Mouse (Mus musculus): ENCODE measurements around the gene Hs6st2. TPM values are rescaled to one million over a fixed set of nuclear protein-coding genes. Genes with fewer than 3 reads are reported as not detected.

The Hs6st2 gene
- not detected for total RNA-seq (2023)

GRCm38 (mm10) chrX:51681756-51682155 lies at the start of gene Hs6st2:
Hs6st2 (minus strand) TSS chrX:51681856.

Other genes starting within 250 kb of the Hs6st2 start
- gene Usp26, start 119.4 kb upstream of the Hs6st2 start, total RNA-seq (2023): not detected

All from T-cell, adult 66 days (primary cell).